Mouse (Mus musculus): ENCODE data around the gene Shprh. TPM values are rescaled to one million over a fixed set of nuclear protein-coding genes. Genes with fewer than 3 reads are reported as not detected.

The Shprh gene
- polyA plus RNA-seq (2017; shearing (Covaris generic)), result 34.7 TPM

GRCm38 (mm10) chr10:11148884-11149741, at the start of gene Shprh:
Gene Shprh, plus strand, starts transcription at chr10:11149427.

Other genes with a start within 250 kb of the Shprh start
- gene Grm1, start 67.1 kb upstream of the Shprh start, polyA plus RNA-seq (2017; shearing (Covaris generic)), result not detected
- 10.9 TPM for gene Fbxo30, start 131.9 kb downstream of the Shprh start, polyA plus RNA-seq (2017; shearing (Covaris generic))
- not detected for gene Epm2a, start 194.0 kb downstream of the Shprh start, polyA plus RNA-seq (2017; shearing (Covaris generic))

Data from naive thymus-derived CD4-positive, alpha-beta T cell, adult 5 months (primary cell).